Mouse (Mus musculus): ENCODE measurements around the gene Schip1. TPM values are rescaled to one million over a fixed set of nuclear protein-coding genes. Genes with fewer than 3 reads are reported as not detected.

Gene Schip1
- polyA plus RNA-seq, 1 experiment from 2014 or later, result 43.8 TPM

- H3K9ac ChIP-seq, result no peak overlapping the region
- H3K9me3 ChIP-seq (ENCODE audit: low read depth, low read length), result no peaks in the 10 kb centered on the region
- DNase-seq (peak; percentile 82), ATAC-seq (ENCODE audit: insufficient read depth) (peak; percentile 80)
- H3K4me2 ChIP-seq, result peak overlapping the region; percentile 46
- 32% methylated on average over 14 of the region's 14 CpGs for WGBS
- TF ChIP-seq CTCF (IDR thresholded peaks at IDR 0.05; ENCODE audit: low read depth), result no peak
- H3K27ac ChIP-seq (ENCODE audit: low read depth), result peak overlapping the region; percentile 82
- H3K4me1 ChIP-seq (ENCODE audit: insufficient read depth), result peaks cover 34% of the 10 kb centered on the region
- H3K4me3 ChIP-seq (ENCODE audit: low read depth, low read length), result no peak overlapping the region
- no peaks in the 10 kb centered on the region for H3K36me3 ChIP-seq (ENCODE audit: insufficient read depth)
- H3K27me3 ChIP-seq (ENCODE audit: insufficient read depth, low read length), result no peaks in the 10 kb centered on the region
Observed at GRCm38 (mm10) chr3:68583771-68584511, 519.3 kb downstream of the Schip1 start.

DNA sequence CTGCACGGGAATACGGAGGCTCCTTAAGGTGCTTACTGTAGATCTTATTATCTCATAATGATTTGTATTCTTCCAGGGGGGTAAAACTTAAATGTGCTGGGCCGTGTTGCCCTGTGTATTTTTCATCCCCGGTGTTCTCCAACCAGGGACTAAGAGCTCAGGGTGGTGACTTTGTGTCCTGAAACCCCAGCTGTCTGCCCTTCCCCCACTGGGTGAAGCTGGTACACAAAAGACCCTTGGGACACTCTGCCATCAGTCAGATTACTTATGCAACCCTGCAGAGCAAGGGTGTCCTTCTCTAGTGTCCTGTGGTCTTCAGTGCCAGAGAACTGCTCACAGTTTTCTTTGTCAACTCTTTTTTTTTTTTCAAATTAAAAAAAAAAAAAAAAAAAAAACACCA lies 520.6 kb downstream of the Schip1 start:
- Histone ChIP-seq H3K9me3 (ENCODE audit: low read depth, low read length) (no peaks in the 10 kb centered on the region), H3K27ac (ENCODE audit: low read depth) (no peak overlapping the region), H3K36me3 (ENCODE audit: insufficient read depth) (no peaks in the 10 kb centered on the region), H3K9ac (no peak overlapping the region), H3K4me1 (ENCODE audit: insufficient read depth) (peaks cover 34% of the 10 kb centered on the region), H3K4me3 (ENCODE audit: low read depth, low read length) (no peak overlapping the region), H3K27me3 (ENCODE audit: insufficient read depth, low read length) (no peaks in the 10 kb centered on the region), H3K4me2 (no peak overlapping the region)
- TF ChIP-seq CTCF (IDR thresholded peaks at IDR 0.05; ENCODE audit: low read depth), result no peak
- 66% methylated on average over 4 of the region's 4 CpGs for WGBS
- DNase-seq (no peak), ATAC-seq (ENCODE audit: insufficient read depth) (no peak)

DNA sequence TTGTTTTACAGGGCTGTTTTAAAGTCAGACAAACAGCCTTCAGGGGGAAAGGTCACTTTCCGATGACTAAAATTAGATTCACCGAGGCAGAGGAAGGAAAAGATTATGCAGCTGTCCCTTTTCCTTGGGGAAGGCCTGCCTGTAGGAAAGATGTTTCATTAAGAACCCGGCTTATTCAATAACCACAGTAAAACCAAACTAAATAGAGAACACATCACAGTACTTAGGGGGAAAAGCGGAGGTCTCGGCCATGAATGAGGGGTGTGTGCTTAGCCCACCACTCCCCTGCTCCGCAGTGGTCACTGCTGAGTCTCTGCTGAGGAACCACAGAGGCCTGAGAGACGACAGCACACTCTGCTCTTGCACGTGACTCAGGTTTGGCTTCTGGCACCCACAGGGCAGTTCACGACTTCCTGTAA lies 522.1 kb downstream of the Schip1 start:
- WGBS, result 38% methylated on average over 9 of the region's 9 CpGs
- no peak overlapping the region; the same call in 1 of the 2 replicates for H3K27ac ChIP-seq (ENCODE audit: low read depth)
- H3K9me3 ChIP-seq (ENCODE audit: low read depth, low read length), result no peaks in the 10 kb centered on the region
- H3K4me1 ChIP-seq (ENCODE audit: insufficient read depth), result peaks cover 34% of the 10 kb centered on the region
- no peaks in the 10 kb centered on the region for H3K36me3 ChIP-seq (ENCODE audit: insufficient read depth)
- H3K9ac ChIP-seq, result no peak overlapping the region
- DNase-seq, result no peak
- no peaks in the 10 kb centered on the region for H3K27me3 ChIP-seq (ENCODE audit: insufficient read depth, low read length)
- ATAC-seq (ENCODE audit: insufficient read depth), result no peak
- no peak overlapping the region for H3K4me2 ChIP-seq
- H3K4me3 ChIP-seq (ENCODE audit: low read depth, low read length), result no peak overlapping the region
- TF ChIP-seq CTCF (IDR thresholded peaks at IDR 0.05; ENCODE audit: low read depth), result no peak

GRCm38 (mm10) chr3:68587567-68588245 lies 523.1 kb downstream of the Schip1 start:
- DNase-seq, result no peak
- H3K9ac ChIP-seq, result no peak overlapping the region
- no peaks in the 10 kb centered on the region for H3K9me3 ChIP-seq (ENCODE audit: low read depth, low read length)
- no peak for ATAC-seq (ENCODE audit: insufficient read depth)
- H3K27ac ChIP-seq (ENCODE audit: low read depth), result no peak overlapping the region
- WGBS, result 62% methylated on average over 10 of the region's 10 CpGs
- no peak for TF ChIP-seq CTCF (IDR thresholded peaks at IDR 0.05; ENCODE audit: low read depth)
- H3K27me3 ChIP-seq (ENCODE audit: insufficient read depth, low read length), result no peaks in the 10 kb centered on the region
- no peaks in the 10 kb centered on the region for H3K36me3 ChIP-seq (ENCODE audit: insufficient read depth)
- H3K4me1 ChIP-seq (ENCODE audit: insufficient read depth), result peaks cover 28% of the 10 kb centered on the region
- no peak overlapping the region for H3K4me3 ChIP-seq (ENCODE audit: low read depth, low read length)
- no peak overlapping the region for H3K4me2 ChIP-seq

- ATAC-seq (ENCODE audit: insufficient read depth) (no peak), DNase-seq (no peak)
- H3K27me3 ChIP-seq (ENCODE audit: insufficient read depth, low read length), result no peaks in the 10 kb centered on the region
- H3K9ac ChIP-seq, result no peak overlapping the region
- TF ChIP-seq CTCF (IDR thresholded peaks at IDR 0.05; ENCODE audit: low read depth), result no peak
- no peak overlapping the region for H3K4me2 ChIP-seq
- peaks cover 19% of the 10 kb centered on the region for H3K4me1 ChIP-seq (ENCODE audit: insufficient read depth)
- no peaks in the 10 kb centered on the region for H3K9me3 ChIP-seq (ENCODE audit: low read depth, low read length)
- H3K4me3 ChIP-seq (ENCODE audit: low read depth, low read length), result no peak overlapping the region
- H3K27ac ChIP-seq (ENCODE audit: low read depth), result no peak overlapping the region
- H3K36me3 ChIP-seq (ENCODE audit: insufficient read depth), result no peaks in the 10 kb centered on the region
- 69% methylated on average over 9 of the region's 9 CpGs for WGBS
Observed at GRCm38 (mm10) chr3:68589220-68589840, 524.7 kb downstream of the Schip1 start.

DNA sequence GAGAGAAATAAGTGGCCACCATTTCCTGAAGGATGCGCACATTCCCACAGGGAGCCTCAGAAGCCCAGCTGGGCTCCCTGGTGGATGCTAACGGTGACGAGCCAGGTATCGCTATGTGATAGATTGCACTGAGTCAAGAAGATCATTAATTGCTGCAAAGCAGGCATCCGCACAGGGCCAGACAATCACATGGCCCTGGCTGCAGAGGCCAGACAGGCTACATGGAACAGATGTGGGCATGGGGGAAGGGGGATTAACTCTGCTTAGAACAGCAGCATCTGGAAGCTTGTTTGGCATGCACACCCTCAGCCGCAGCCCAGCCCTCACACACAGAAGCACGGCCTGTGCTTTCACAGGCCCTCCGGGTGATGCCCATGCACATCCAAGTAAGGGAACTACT lies 525.8 kb downstream of the Schip1 start:
- Histone ChIP-seq H3K4me3 (ENCODE audit: low read depth, low read length) (no peak overlapping the region), H3K9ac (no peak overlapping the region), H3K4me2 (no peak overlapping the region), H3K27me3 (ENCODE audit: insufficient read depth, low read length) (no peaks in the 10 kb centered on the region), H3K4me1 (ENCODE audit: insufficient read depth) (peaks cover 14% of the 10 kb centered on the region; the same call in 1 of the 2 replicates), H3K36me3 (ENCODE audit: insufficient read depth) (no peaks in the 10 kb centered on the region), H3K9me3 (ENCODE audit: low read depth, low read length) (no peaks in the 10 kb centered on the region), H3K27ac (ENCODE audit: low read depth) (no peak overlapping the region)
- TF ChIP-seq CTCF (IDR thresholded peaks at IDR 0.05; ENCODE audit: low read depth), result no peak
- DNase-seq (peak; percentile 60), ATAC-seq (ENCODE audit: insufficient read depth) (peak; percentile 69; the same call in 1 of the 2 replicates)
- WGBS, result 50% methylated on average over 8 of the region's 8 CpGs

DNA sequence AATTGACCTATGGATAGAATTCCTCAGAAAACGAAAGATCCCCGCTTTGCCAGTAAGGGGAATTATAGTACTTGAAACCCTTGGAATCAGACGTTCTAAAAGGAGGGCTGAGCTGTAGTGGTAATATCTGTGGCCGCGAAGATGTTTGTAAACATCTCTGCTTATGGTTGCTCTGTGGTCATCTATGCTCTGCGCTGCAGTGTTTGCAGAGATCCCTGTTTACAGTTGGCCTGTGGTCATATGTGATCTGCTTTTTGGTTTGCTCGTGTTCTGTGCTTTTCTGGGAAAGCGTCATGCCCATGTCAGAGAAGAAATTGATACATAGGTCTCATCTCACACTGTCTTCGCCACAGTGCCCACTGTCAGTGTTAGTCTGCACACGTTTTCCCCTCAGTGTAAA lies 528.0 kb downstream of the Schip1 start:
- ATAC-seq (ENCODE audit: insufficient read depth), result no peak
- Histone ChIP-seq H3K9ac (no peak overlapping the region), H3K4me1 (ENCODE audit: insufficient read depth) (peaks cover 4% of the 10 kb centered on the region; the same call in 1 of the 2 replicates), H3K36me3 (ENCODE audit: insufficient read depth) (no peaks in the 10 kb centered on the region), H3K4me2 (no peak overlapping the region), H3K27me3 (ENCODE audit: insufficient read depth, low read length) (no peaks in the 10 kb centered on the region), H3K27ac (ENCODE audit: low read depth) (0 out of 2 replicates have a peak overlapping the region, but pooled peaks have one; percentile 20), H3K9me3 (ENCODE audit: low read depth, low read length) (no peaks in the 10 kb centered on the region), H3K4me3 (ENCODE audit: low read depth, low read length) (no peak overlapping the region)
- no peak for TF ChIP-seq CTCF (IDR thresholded peaks at IDR 0.05; ENCODE audit: low read depth)
- 69% methylated on average over 10 of the region's 10 CpGs for whole genome bisulfite sequencing
- no peak for DNase-seq

Data from lung, embryonic 14.5 days (tissue).